Mouse (Mus musculus) retina, adult 2 months (tissue): ENCODE measurements around the gene 4930544G11Rik.
A peak's percentile ranks its signal among the peaks of the same experiment; 100 is the strongest.

Experiments
- DNase-seq: peaks from one replicate; pipeline ENCODE4 v3.0.0-alpha.2; 2012; ENCODE audit warnings: low read depth, low spot score

Gene 4930544G11Rik

GRCm38 (mm10) chr6:65952309-65952708 lies at the start of gene 4930544G11Rik:
Gene 4930544G11Rik, plus strand, starts transcription at chr6:65952609.
- DNase-seq = no peak

- no peak for DNase-seq
Observed at GRCm38 (mm10) chr6:65906657-65907182, 45.7 kb upstream of the 4930544G11Rik start.

GRCm38 (mm10) chr6:65915421-65915820 lies 37.0 kb upstream of the 4930544G11Rik start:
- DNase-seq = no peak

- no peak for DNase-seq
Observed at GRCm38 (mm10) chr6:65921703-65922102, 30.7 kb upstream of the 4930544G11Rik start.

GRCm38 (mm10) chr6:65923501-65924084 lies 28.8 kb upstream of the 4930544G11Rik start:
- no peak for DNase-seq

GRCm38 (mm10) chr6:65925737-65926333 lies 26.6 kb upstream of the 4930544G11Rik start:
- no peak for DNase-seq

- no peak for DNase-seq
Observed at GRCm38 (mm10) chr6:65930523-65930922, 21.9 kb upstream of the 4930544G11Rik start.

GRCm38 (mm10) chr6:65932776-65933175 lies 19.6 kb upstream of the 4930544G11Rik start:
- no peak for DNase-seq

GRCm38 (mm10) chr6:65933177-65933576 lies 19.2 kb upstream of the 4930544G11Rik start:
- no peak for DNase-seq

GRCm38 (mm10) chr6:65935566-65936281 lies 16.7 kb upstream of the 4930544G11Rik start:
- no peak for DNase-seq

GRCm38 (mm10) chr6:65950492-65950891 lies 1.9 kb upstream of the 4930544G11Rik start:
- DNase-seq = no peak

- peak; percentile 33 for DNase-seq
Observed at GRCm38 (mm10) chr6:65969386-65970111, 17.1 kb downstream of the 4930544G11Rik start.

- peak; percentile 3 for DNase-seq
Observed at GRCm38 (mm10) chr6:65970410-65970809, 18.0 kb downstream of the 4930544G11Rik start.

- DNase-seq = no peak
Observed at GRCm38 (mm10) chr6:65992081-65992480, 39.7 kb downstream of the 4930544G11Rik start.

GRCm38 (mm10) chr6:65998343-65998742 lies 45.9 kb downstream of the 4930544G11Rik start:
- no peak for DNase-seq
